ENCODE assay signal across 13 mouse cellular contexts in the genomic region with DNA sequence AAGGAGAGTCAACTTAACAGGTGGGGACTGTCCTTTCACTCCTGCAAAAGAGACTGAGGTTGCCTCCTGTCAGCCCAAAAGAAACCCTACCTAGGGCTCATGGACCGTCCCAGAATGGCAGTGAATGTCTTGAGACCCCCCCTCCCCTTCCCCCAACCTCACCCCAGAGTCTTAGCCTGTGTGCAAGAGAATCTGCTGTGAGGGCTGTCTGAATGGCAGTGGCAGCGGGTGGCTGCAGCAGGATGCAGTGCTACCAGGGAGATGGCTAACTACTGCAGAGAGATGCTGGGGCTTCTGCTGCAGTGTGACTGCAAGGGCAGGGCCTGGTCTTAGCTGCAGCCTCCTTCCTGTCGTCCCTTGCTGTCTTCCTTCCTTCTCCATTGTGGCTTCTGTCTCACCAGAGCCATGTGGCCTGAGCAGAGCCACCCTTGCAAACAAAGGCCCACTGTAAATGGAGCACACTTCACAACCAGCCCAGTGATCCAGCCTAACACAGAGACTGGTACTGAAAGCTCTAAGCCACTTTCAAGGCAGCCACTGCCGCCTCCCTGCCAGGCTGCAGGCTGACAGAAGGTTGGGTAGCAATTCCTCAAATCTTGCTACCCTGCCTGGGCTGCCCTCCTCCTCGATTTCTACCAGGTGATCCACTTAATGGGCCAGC. TPM values are rescaled to one million over a fixed set of nuclear protein-coding genes. Genes with fewer than 3 reads are reported as not detected.
DNase-seq lines count a peak whose midpoint lies in the region; ATAC-seq and TF ChIP-seq lines count a peak whose summit lies in the region.
"Had no signal": no experiment of that assay in that cellular context is flagged by ENCODE, and none has a peak within 500 bp of the region (broad histone marks: within the 10 kb centered on the region; RNA-seq: fewer than 3 reads in every experiment).

No protein-coding gene starts in this region.

- TF ChIP-seq CTCF in cerebellum, adult 2 months (IDR thresholded peaks at IDR 0.05; ENCODE audit: borderline replicate concordance, insufficient read depth, low read depth, low read length): no peak
- TF ChIP-seq CTCF in kidney, adult 2 months (conservative IDR thresholded peaks at IDR 0.05; ENCODE audit: insufficient read depth, insufficient read length, low read depth, low read length): no peak

- no peaks in the 10 kb centered on the region for H3K9me3 ChIP-seq in limb, embryonic 10.5 days (replicated peaks)
- H3K9me3 ChIP-seq: G1E; limb, embryonic 13.5 days; lung, embryonic 15.5 days had no signal

- no peaks in the 10 kb centered on the region for H3K27me3 ChIP-seq in cerebellum, adult 2 months (ENCODE audit: control insufficient read depth, insufficient read depth, low read length)
- 0 out of 2 replicates have a peak, but pooled peaks cover 6% of the 10 kb centered on the region for H3K27me3 ChIP-seq in limb, embryonic 10.5 days (ENCODE audit: low read depth, poor library complexity, severe bottlenecking)
- H3K27me3 ChIP-seq in kidney, adult 2 months (replicated peaks; ENCODE audit: control insufficient read depth, insufficient read depth, low read length): no peaks in the 10 kb centered on the region
- H3K27me3 ChIP-seq: lung, embryonic 15.5 days had no signal

- no peak for ATAC-seq in erythroblast, adult 5-6 weeks (replicated peaks; ENCODE audit: low FRiP score, poor library complexity, severe bottlenecking)
- ATAC-seq: activated CD4-positive, CD25-positive, alpha-beta regulatory T cell, adult 4 months had no signal

- peak in 1 of 2 experiments; percentile 23 for DNase-seq in cerebellum, adult 2 months
- DNase-seq in cerebellum, adult 8-10 months: no peak
- DNase-seq in right cerebral cortex, adult 18-20 months: peak; percentile 28
- DNase-seq in right cerebral cortex, postnatal 36 days (ENCODE audit: low spot score in 2 of 2): no peak
- no peak for DNase-seq in limb, embryonic 10.5 days (ENCODE audit: low spot score)
- DNase-seq in spleen, postnatal 14 days (ENCODE audit: low spot score in 2 of 2): no peak
- no peak for DNase-seq in kidney, adult 2 months
- DNase-seq: kidney, postnatal 10 days had no signal

- no peaks in the 10 kb centered on the region for H3K36me3 ChIP-seq in limb, embryonic 10.5 days
- no peaks in the 10 kb centered on the region for H3K36me3 ChIP-seq in kidney, adult 2 months (ENCODE audit: control insufficient read depth, insufficient read depth, low read length)
- H3K36me3 ChIP-seq: G1E; limb, embryonic 13.5 days; lung, embryonic 15.5 days had no signal

- H3K4me3 ChIP-seq in cerebellum, adult 2 months (replicated peaks; ENCODE audit: insufficient read depth, low read depth, low read length): no peak overlapping the region
- no peak overlapping the region for H3K4me3 ChIP-seq in limb, embryonic 10.5 days
- H3K4me3 ChIP-seq in kidney, adult 2 months (ENCODE audit: insufficient read depth, low read depth, low read length): no peak overlapping the region
- H3K4me3 ChIP-seq: limb, embryonic 13.5 days; lung, embryonic 15.5 days had no signal

- H3K4me1 ChIP-seq in cerebellum, adult 2 months (ENCODE audit: control insufficient read depth, insufficient read depth, low read length): no peaks in the 10 kb centered on the region
- peaks cover 20% of the 10 kb centered on the region; the same call in 1 of the 2 replicates for H3K4me1 ChIP-seq in limb, embryonic 10.5 days
- no peaks in the 10 kb centered on the region for H3K4me1 ChIP-seq in kidney, adult 2 months (ENCODE audit: control insufficient read depth, insufficient read depth, low read length)
- H3K4me1 ChIP-seq: lung, embryonic 15.5 days had no signal

- no peak for TF ChIP-seq POLR2A in cerebellum, adult 2 months (IDR thresholded peaks at IDR 0.05; ENCODE audit: borderline replicate concordance, insufficient read depth, low read length)
- no peak for TF ChIP-seq POLR2A in kidney, adult 2 months (IDR thresholded peaks at IDR 0.05; ENCODE audit: low read depth, low read length)

- 48% methylated on average over 5 of the region's 5 CpGs for WGBS in cerebellum, adult 2 months
- WGBS in limb, embryonic 10.5 days: 62% methylated on average over 5 of the region's 5 CpGs
- 53% methylated on average over 5 of the region's 5 CpGs for WGBS in kidney, adult 2 months

- peak overlapping the region; percentile 48; the same call in 1 of the 2 replicates for H3K27ac ChIP-seq in cerebellum, adult 2 months (ENCODE audit: insufficient read depth, low read length)
- 0 out of 2 replicates have a peak overlapping the region, but pooled peaks have one; percentile 8 for H3K27ac ChIP-seq in limb, embryonic 10.5 days
- no peak overlapping the region for H3K27ac ChIP-seq in kidney, adult 2 months (ENCODE audit: insufficient read depth, low read depth, low read length)
- H3K27ac ChIP-seq: limb, embryonic 13.5 days; lung, embryonic 15.5 days had no signal

RNA-seq across cellular contexts. Expression of a gene that starts 25.2 kb away (rescaled TPM):
- polyA plus RNA-seq in cerebellum, adult 2 months (2012; rRNA removed): 12.1 and 13.3 TPM in 2 replicates
- 20.3 and 21.4 TPM in 2 replicates for polyA plus RNA-seq in limb, embryonic 10.5 days (2016; fragmentation: Nextera tagmentation; extraction: Ambion mirVana)
- total RNA-seq in erythroblast, adult 5-6 weeks (2015; ENCODE audit: low replicate concordance): 13.1 and 26.8 TPM in 2 replicates
- 18.5 and 28.4 TPM in 2 replicates for total RNA-seq in erythroblast, adult 5-6 weeks (2017; ENCODE audit: low replicate concordance)
- 4.6 and 5.7 TPM in 2 replicates for polyA plus RNA-seq in kidney, adult 2 months (2012; rRNA removed)
